Mouse (Mus musculus): Measurements from ENCODE around the gene Kif19a.

GRCm38 (mm10) chr11:114829499-114830432, 64.6 kb downstream of the Kif19a start:
- TF ChIP-seq CTCF (IDR thresholded peaks at IDR 0.05; ENCODE audit: low read depth) (no peak), EP300 (IDR thresholded peaks at IDR 0.05; ENCODE audit: low read depth) (no peak)

Data from liver, embryonic 14.5 days (tissue).